Mouse (Mus musculus) heart, adult 2 months (tissue): ENCODE results near the gene Pik3cb.

ENCODE experiments used
- CTCF ChIP-seq: fragments of 200-600 bp; IDR thresholded peaks from 2 replicates; pipeline ENCODE4 v1.8.1; 2022; ENCODE audit warnings: antibody characterized with exemption, mild to moderate bottlenecking, moderate library complexity
- EP300 ChIP-seq: fragments of 200-500 bp; IDR thresholded peaks from 2 replicates; pipeline ENCODE4 v1.6.1; 2011; ENCODE audit warnings: low read depth, low read length, control low read depth; ENCODE audit not compliant: insufficient read depth
- POLR2A ChIP-seq: fragments of 200-500 bp; IDR thresholded peaks from 2 replicates; pipeline ENCODE4 v1.6.1; 2011; ENCODE audit warnings: mild to moderate bottlenecking, low read depth, low read length, control low read depth; ENCODE audit not compliant: insufficient read depth

- TF ChIP-seq CTCF (no peak), EP300 (no peak), POLR2A (no peak)
Measured at GRCm38 (mm10) chr9:99158708-99159107, 18.3 kb upstream of the Pik3cb start.
